ENCODE assay signal across 27 mouse cellular contexts in genomic region chr10:83128435-83128834, GRCm38 (mm10).
"Had no signal": no experiment of that assay in that cellular context is flagged by ENCODE, and none has a peak within 500 bp of the region (broad histone marks: within the 10 kb centered on the region; RNA-seq: fewer than 3 reads in every experiment).

No protein-coding gene starts in this region.

- H3K9ac ChIP-seq: heart, embryonic 13.5 days; heart, embryonic 15.5 days; hindbrain, embryonic 12.5 days; hindbrain, embryonic 14.5 days; intestine, embryonic 15.5 days; liver, embryonic 13.5 days; liver, embryonic 15.5 days had no signal

- DNase-seq: gastrocnemius, postnatal 14 days; gastrocnemius, postnatal 36 days; heart, adult 11 months; heart, adult 2 months; heart, postnatal 4 days; kidney, adult 18-20 months; kidney, adult 8-10 months; kidney, postnatal 10 days; kidney, postnatal 25 days; kidney, postnatal 4 days; layer of hippocampus, adult 9-11 months; layer of hippocampus, postnatal 36 days; left cerebral cortex, postnatal 4 days; liver; liver, embryonic 13.5 days had no signal

- H3K4me2 ChIP-seq: heart, embryonic 11.5 days; heart, embryonic 13.5 days; heart, embryonic 15.5 days; hindbrain, embryonic 12.5 days; hindbrain, embryonic 14.5 days; intestine, embryonic 15.5 days; liver, embryonic 11.5 days; liver, embryonic 13.5 days; liver, embryonic 15.5 days had no signal

- H3K36me3 ChIP-seq: heart, embryonic 13.5 days; heart, embryonic 15.5 days; hindbrain, embryonic 10.5 days; hindbrain, embryonic 12.5 days; intestine, embryonic 15.5 days; liver, embryonic 13.5 days; liver, embryonic 15.5 days had no signal

- H3K4me1 ChIP-seq: liver, embryonic 15.5 days had no signal

- H3K4me3 ChIP-seq: heart, adult 2 months; heart, embryonic 13.5 days; heart, embryonic 15.5 days; hindbrain, embryonic 10.5 days; hindbrain, embryonic 12.5 days; intestine, embryonic 15.5 days; liver, embryonic 13.5 days; liver, embryonic 15.5 days had no signal

- H3K27me3 ChIP-seq: heart, embryonic 13.5 days; heart, embryonic 15.5 days; intestine, embryonic 15.5 days; liver, embryonic 13.5 days; liver, embryonic 15.5 days had no signal

- H3K9me3 ChIP-seq: heart, embryonic 13.5 days; heart, embryonic 15.5 days; hindbrain, embryonic 10.5 days; hindbrain, embryonic 12.5 days; intestine, embryonic 15.5 days; liver, embryonic 13.5 days; liver, embryonic 15.5 days had no signal

- ATAC-seq: hindbrain, embryonic 16.5 days; inflammation-experienced regulatory T-cells, adult 6 months; intestine, embryonic 15.5 days; intestine, postnatal 0 days had no signal

- H3K27ac ChIP-seq: heart, adult 2 months; heart, embryonic 13.5 days; heart, embryonic 15.5 days; hindbrain, embryonic 12.5 days; hindbrain, embryonic 14.5 days; intestine, embryonic 15.5 days; liver, embryonic 13.5 days; liver, embryonic 15.5 days had no signal
